Mouse (Mus musculus): ENCODE measurements around the gene Lysmd1. TPM values are rescaled to one million over a fixed set of nuclear protein-coding genes. Genes with fewer than 3 reads are reported as not detected.

Gene Lysmd1
- 2.3 TPM for polyA plus RNA-seq (2014; fragmentation: Illumina TruSeq; extraction: RNeasy Lipid Tissue Mini Kit (QIAGEN cat#74804); ENCODE audit: low read depth, low replicate concordance)

GRCm38 (mm10) chr3:95133680-95134101 lies at the start of gene Lysmd1, which contains the start of gene Scnm1:
TSS of gene Lysmd1 (plus strand) at chr3:95134088.
TSS of gene Scnm1 (minus strand) at chr3:95134011.

GRCm38 (mm10) chr3:95106338-95107117 lies 27.4 kb upstream of the Lysmd1 start, which contains the start of gene Pip5k1a:
TSS of gene Pip5k1a (minus strand) at chr3:95106930.

GRCm38 (mm10) chr3:95110911-95111726 lies 22.8 kb upstream of the Lysmd1 start, which contains the start of gene Vps72:
TSS of gene Vps72 (plus strand) at chr3:95111022.

GRCm38 (mm10) chr3:95124246-95124645 lies 9.6 kb upstream of the Lysmd1 start, which contains the start of gene Tmod4:
TSS of gene Tmod4 (plus strand) at chr3:95124476.

GRCm38 (mm10) chr3:95141952-95142616 lies 8.2 kb downstream of the Lysmd1 start, which contains the start of gene Tnfaip8l2:
TSS of gene Tnfaip8l2 (minus strand) at chr3:95142360.

GRCm38 (mm10) chr3:95159987-95160963 lies 26.4 kb downstream of the Lysmd1 start, which contains the start of gene Sema6c:
TSS of gene Sema6c (plus strand) at chr3:95160457.

Other genes starting within 250 kb of the Lysmd1 start
- 52.5 TPM for gene Psmb4, start 247.1 kb upstream of the Lysmd1 start, polyA plus RNA-seq (2014; fragmentation: Illumina TruSeq; extraction: RNeasy Lipid Tissue Mini Kit (QIAGEN cat#74804); ENCODE audit: low read depth, low replicate concordance)
- gene Selenbp1, start 201.0 kb upstream of the Lysmd1 start, polyA plus RNA-seq (2014; fragmentation: Illumina TruSeq; extraction: RNeasy Lipid Tissue Mini Kit (QIAGEN cat#74804); ENCODE audit: low read depth, low replicate concordance), result 2.2 TPM
- gene Rfx5, start 180.0 kb upstream of the Lysmd1 start, polyA plus RNA-seq (2014; fragmentation: Illumina TruSeq; extraction: RNeasy Lipid Tissue Mini Kit (QIAGEN cat#74804); ENCODE audit: low read depth, low replicate concordance), result 11.5 TPM
- 8.2 TPM for gene Pi4kb, start 159.4 kb upstream of the Lysmd1 start, polyA plus RNA-seq (2014; fragmentation: Illumina TruSeq; extraction: RNeasy Lipid Tissue Mini Kit (QIAGEN cat#74804); ENCODE audit: low read depth, low replicate concordance)
- gene Zfp687, start 118.6 kb upstream of the Lysmd1 start, polyA plus RNA-seq (2014; fragmentation: Illumina TruSeq; extraction: RNeasy Lipid Tissue Mini Kit (QIAGEN cat#74804); ENCODE audit: low read depth, low replicate concordance), result 11.3 TPM
- gene Psmd4, start 91.5 kb upstream of the Lysmd1 start, polyA plus RNA-seq (2014; fragmentation: Illumina TruSeq; extraction: RNeasy Lipid Tissue Mini Kit (QIAGEN cat#74804); ENCODE audit: low read depth, low replicate concordance), result 14.9 TPM
- gene Pip5k1a, start 27.2 kb upstream of the Lysmd1 start, polyA plus RNA-seq (2014; fragmentation: Illumina TruSeq; extraction: RNeasy Lipid Tissue Mini Kit (QIAGEN cat#74804); ENCODE audit: low read depth, low replicate concordance), result 13.8 TPM
- gene Vps72, start 23.1 kb upstream of the Lysmd1 start, polyA plus RNA-seq (2014; fragmentation: Illumina TruSeq; extraction: RNeasy Lipid Tissue Mini Kit (QIAGEN cat#74804); ENCODE audit: low read depth, low replicate concordance), result 6.2 TPM
- gene Tmod4, start 9.6 kb upstream of the Lysmd1 start, polyA plus RNA-seq (2014; fragmentation: Illumina TruSeq; extraction: RNeasy Lipid Tissue Mini Kit (QIAGEN cat#74804); ENCODE audit: low read depth, low replicate concordance), result 4.3 TPM
- 18.9 TPM for gene Scnm1, start 77 bp upstream of the Lysmd1 start, polyA plus RNA-seq (2014; fragmentation: Illumina TruSeq; extraction: RNeasy Lipid Tissue Mini Kit (QIAGEN cat#74804); ENCODE audit: low read depth, low replicate concordance)
- not detected for gene Tnfaip8l2, start 8.3 kb downstream of the Lysmd1 start, polyA plus RNA-seq (2014; fragmentation: Illumina TruSeq; extraction: RNeasy Lipid Tissue Mini Kit (QIAGEN cat#74804); ENCODE audit: low read depth, low replicate concordance)
- gene Sema6c, start 26.4 kb downstream of the Lysmd1 start, polyA plus RNA-seq (2014; fragmentation: Illumina TruSeq; extraction: RNeasy Lipid Tissue Mini Kit (QIAGEN cat#74804); ENCODE audit: low read depth, low replicate concordance), result 1.3 TPM
- 11.1 TPM for gene Gabpb2, start 83.8 kb downstream of the Lysmd1 start, polyA plus RNA-seq (2014; fragmentation: Illumina TruSeq; extraction: RNeasy Lipid Tissue Mini Kit (QIAGEN cat#74804); ENCODE audit: low read depth, low replicate concordance)
- gene Cdc42se1, start 94.6 kb downstream of the Lysmd1 start, polyA plus RNA-seq (2014; fragmentation: Illumina TruSeq; extraction: RNeasy Lipid Tissue Mini Kit (QIAGEN cat#74804); ENCODE audit: low read depth, low replicate concordance), result 17.4 TPM
- gene Mllt11, start 98.1 kb downstream of the Lysmd1 start, polyA plus RNA-seq (2014; fragmentation: Illumina TruSeq; extraction: RNeasy Lipid Tissue Mini Kit (QIAGEN cat#74804); ENCODE audit: low read depth, low replicate concordance), result 185 TPM
- gene Gm128, start 107.5 kb downstream of the Lysmd1 start, polyA plus RNA-seq (2014; fragmentation: Illumina TruSeq; extraction: RNeasy Lipid Tissue Mini Kit (QIAGEN cat#74804); ENCODE audit: low read depth, low replicate concordance), result 57.5 TPM
- gene Bnipl, start 117.1 kb downstream of the Lysmd1 start, polyA plus RNA-seq (2014; fragmentation: Illumina TruSeq; extraction: RNeasy Lipid Tissue Mini Kit (QIAGEN cat#74804); ENCODE audit: low read depth, low replicate concordance), result 0.28 TPM
- 45.4 TPM for gene Mindy1, start 147.3 kb downstream of the Lysmd1 start, polyA plus RNA-seq (2014; fragmentation: Illumina TruSeq; extraction: RNeasy Lipid Tissue Mini Kit (QIAGEN cat#74804); ENCODE audit: low read depth, low replicate concordance)
- gene Prune1, start 148.0 kb downstream of the Lysmd1 start, polyA plus RNA-seq (2014; fragmentation: Illumina TruSeq; extraction: RNeasy Lipid Tissue Mini Kit (QIAGEN cat#74804); ENCODE audit: low read depth, low replicate concordance), result 8.2 TPM
- gene Anxa9, start 173.1 kb downstream of the Lysmd1 start, polyA plus RNA-seq (2014; fragmentation: Illumina TruSeq; extraction: RNeasy Lipid Tissue Mini Kit (QIAGEN cat#74804); ENCODE audit: low read depth, low replicate concordance), result 3.2 TPM
- gene Cers2, start 180.7 kb downstream of the Lysmd1 start, polyA plus RNA-seq (2014; fragmentation: Illumina TruSeq; extraction: RNeasy Lipid Tissue Mini Kit (QIAGEN cat#74804); ENCODE audit: low read depth, low replicate concordance), result 30.2 TPM
- 35.8 TPM for gene Setdb1, start 223.1 kb downstream of the Lysmd1 start, polyA plus RNA-seq (2014; fragmentation: Illumina TruSeq; extraction: RNeasy Lipid Tissue Mini Kit (QIAGEN cat#74804); ENCODE audit: low read depth, low replicate concordance)